Mouse (Mus musculus) kidney, adult 2 months (tissue): ENCODE measurements at regions not wholly inside any gene's neighbourhood (a gene's known extent, or its start where the extent isn't known, plus 50 kb on each side); places are given as distances from the start of the nearest gene placed in this dataset.

ENCODE experiments used
- DNase-seq: peaks from one replicate; pipeline ENCODE4 v3.0.0; 2021
- H3K27ac ChIP-seq: fragments of 200-500 bp; 2 replicates; pipeline ENCODE4 v1.5.1; 2012; ENCODE audit warnings: low read depth, low read length, control low read depth, inconsistent platforms; ENCODE audit not compliant: insufficient read depth
- H3K27me3 ChIP-seq: fragments of 200-500 bp; replicated peaks from 2 replicates; pipeline ENCODE4 v1.6.1; 2012; ENCODE audit warnings: mild to moderate bottlenecking, moderate library complexity, low read length, inconsistent platforms; ENCODE audit not compliant: control insufficient read depth, insufficient read depth
- H3K36me3 ChIP-seq: fragments of 200-500 bp; 2 replicates; pipeline ENCODE4 v1.6.1; 2012; ENCODE audit warnings: mild to moderate bottlenecking, moderate library complexity, low read length, inconsistent platforms; ENCODE audit not compliant: control insufficient read depth, insufficient read depth
- H3K4me1 ChIP-seq: fragments of 200-500 bp; 2 replicates; pipeline ENCODE4 v1.6.1; 2011; ENCODE audit warnings: low read length; ENCODE audit not compliant: control insufficient read depth, insufficient read depth
- H3K4me3 ChIP-seq: fragments of 200-500 bp; 2 replicates; pipeline ENCODE4 v1.5.1; 2011; ENCODE audit warnings: mild to moderate bottlenecking, low read depth, low read length, control low read depth; ENCODE audit not compliant: insufficient read depth
- CTCF ChIP-seq: fragments of 200-500 bp; conservative IDR thresholded peaks from 2 replicates; pipeline ENCODE4 v1.5.1; 2011; ENCODE audit warnings: low read depth, mild to moderate bottlenecking, control low read depth, low read length, moderate library complexity, mixed read lengths; ENCODE audit not compliant: insufficient read depth, insufficient read length
- POLR2A ChIP-seq: fragments of 200-500 bp; IDR thresholded peaks from one replicate; pipeline ENCODE4 v1.6.1; 2011; ENCODE audit warnings: low read depth, low read length, control low read depth
- WGBS: fragments of 180-500 bp; shearing (Covaris S2); methylation state at CpG from one replicate; pipeline ENCODE4 v1.1.7; 2018; 5-methylcytosine and 5-hydroxymethylcytosine counted together

- WGBS = 81% methylated on average over 2 of the region's 2 CpGs
Measured at GRCm38 (mm10) chr15:88196539-88196938, 403.6 kb upstream of the Zdhhc25 start.

GRCm38 (mm10) chr15:88202736-88203135 lies 397.4 kb upstream of the Zdhhc25 start:
- H3K27me3 ChIP-seq = no peaks in the 10 kb centered on the region
- WGBS = 72% methylated on average over 3 of the region's 3 CpGs
- no peak overlapping the region for H3K27ac ChIP-seq
- H3K36me3 ChIP-seq = no peaks in the 10 kb centered on the region
- H3K4me3 ChIP-seq = no peak overlapping the region
- H3K4me1 ChIP-seq = no peaks in the 10 kb centered on the region
- no peak for DNase-seq
- no peak for TF ChIP-seq POLR2A
- no peak for TF ChIP-seq CTCF

More at GRCm38 (mm10) chr15:88196539-88196938, 403.6 kb upstream of the Zdhhc25 start:
- DNase-seq = no peak
- no peak for TF ChIP-seq POLR2A
- no peak for TF ChIP-seq CTCF
- Histone ChIP-seq H3K27ac (no peak overlapping the region), H3K36me3 (no peaks in the 10 kb centered on the region), H3K4me3 (no peak overlapping the region), H3K27me3 (no peaks in the 10 kb centered on the region), H3K4me1 (no peaks in the 10 kb centered on the region)

DNA sequence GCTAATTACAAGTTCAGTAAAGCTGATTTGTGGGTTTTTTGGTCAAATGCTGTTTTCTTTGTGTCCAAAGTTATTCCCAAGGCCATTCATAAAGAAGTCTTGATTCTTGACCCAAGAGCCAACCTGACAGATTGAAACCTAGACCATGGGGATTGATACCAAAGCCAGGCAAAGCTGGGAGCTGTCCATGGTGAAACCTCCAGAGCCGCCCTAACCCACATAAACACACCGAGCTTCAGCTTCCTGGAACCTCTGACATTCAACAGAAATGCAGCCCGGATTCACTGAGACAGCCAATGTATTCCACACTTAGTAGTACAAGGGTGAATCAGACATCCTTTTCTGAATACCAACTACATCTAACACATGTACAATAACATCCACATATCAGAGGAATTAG lies 386.7 kb upstream of the Zdhhc25 start:
- TF ChIP-seq CTCF = no peak
- TF ChIP-seq POLR2A = no peak
- 32% methylated on average over 3 of the region's 3 CpGs for WGBS
- no peaks in the 10 kb centered on the region for H3K36me3 ChIP-seq
- no peaks in the 10 kb centered on the region for H3K27me3 ChIP-seq
- no peaks in the 10 kb centered on the region for H3K4me1 ChIP-seq
- H3K4me3 ChIP-seq = no peak overlapping the region
- no peak overlapping the region for H3K27ac ChIP-seq
- no peak for DNase-seq

- TF ChIP-seq CTCF = no peak
- no peak for TF ChIP-seq POLR2A
- Histone ChIP-seq H3K4me1 (no peaks in the 10 kb centered on the region), H3K27ac (no peak overlapping the region), H3K36me3 (no peaks in the 10 kb centered on the region), H3K27me3 (no peaks in the 10 kb centered on the region; the same call in 1 of the 2 replicates), H3K4me3 (no peak overlapping the region)
- WGBS = 55% methylated on average over 4 of the region's 4 CpGs
- DNase-seq = no peak
Measured at GRCm38 (mm10) chr15:88214286-88214685, 385.8 kb upstream of the Zdhhc25 start.

- no peaks in the 10 kb centered on the region for H3K36me3 ChIP-seq
- no peak overlapping the region for H3K4me3 ChIP-seq
- no peak overlapping the region for H3K27ac ChIP-seq
- TF ChIP-seq CTCF = no peak
- no peak for TF ChIP-seq POLR2A
- H3K27me3 ChIP-seq = no peaks in the 10 kb centered on the region
- DNase-seq = no peak
- H3K4me1 ChIP-seq = no peaks in the 10 kb centered on the region
- WGBS = 55% methylated on average over 4 of the region's 4 CpGs
Measured at GRCm38 (mm10) chr15:88229456-88229855, 370.6 kb upstream of the Zdhhc25 start.

- Histone ChIP-seq H3K4me3 (no peak overlapping the region), H3K27ac (no peak overlapping the region), H3K27me3 (no peaks in the 10 kb centered on the region), H3K36me3 (no peaks in the 10 kb centered on the region), H3K4me1 (no peaks in the 10 kb centered on the region)
- DNase-seq = no peak
- WGBS = 87% methylated on average over 13 of the region's 13 CpGs
- TF ChIP-seq POLR2A (no peak), CTCF (no peak)
Measured at GRCm38 (mm10) chr15:88244606-88245005, 355.5 kb upstream of the Zdhhc25 start.

- 43% methylated on average over 22 of the region's 22 CpGs for WGBS
- Histone ChIP-seq H3K36me3 (no peaks in the 10 kb centered on the region), H3K4me3 (no peak overlapping the region), H3K4me1 (no peaks in the 10 kb centered on the region), H3K27ac (no peak overlapping the region), H3K27me3 (no peaks in the 10 kb centered on the region)
- TF ChIP-seq CTCF = no peak
- TF ChIP-seq POLR2A = no peak
- no peak for DNase-seq
Measured at GRCm38 (mm10) chr15:88245496-88246246, 354.4 kb upstream of the Zdhhc25 start.
